Mouse (Mus musculus): ENCODE results near the gene Pabpc4. TPM values are rescaled to one million over a fixed set of nuclear protein-coding genes. Genes with fewer than 3 reads are reported as not detected.
"Not testable (repeated sequence)": the region's sequence is repeated elsewhere in the genome, so short reads cannot be mapped to it uniquely, and the experiment has no call there.

The Pabpc4 gene
- polyA plus RNA-seq, 1 experiment from 2014 or later: 63.9 TPM

DNA sequence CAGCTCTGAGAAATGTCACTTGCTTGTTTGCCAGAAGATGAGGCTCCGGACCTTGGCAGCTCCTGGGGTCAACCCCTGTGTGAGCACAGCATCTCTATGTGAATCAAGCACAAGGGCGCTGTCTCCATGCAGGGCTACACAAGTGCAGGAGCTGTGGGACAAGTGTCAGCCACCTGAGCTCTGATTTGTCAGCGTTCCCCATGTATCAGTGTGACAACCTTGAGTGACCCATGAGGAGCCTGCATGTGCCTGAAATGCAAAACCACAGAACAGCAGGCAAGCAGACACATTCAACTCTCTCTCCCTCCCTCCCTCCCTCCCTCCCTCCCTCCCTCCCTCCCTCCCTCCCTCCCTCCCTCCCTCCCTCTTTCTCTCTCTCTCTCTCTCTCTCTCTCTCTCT is 65.5 kb downstream of the Pabpc4 start:
- Histone ChIP-seq H3K36me3 (ENCODE audit: control insufficient read depth, insufficient read depth, low read length) (no peaks in the 10 kb centered on the region), H3K4me3 (ENCODE audit: low read length) (no peak overlapping the region), H3K9ac (ENCODE audit: low read depth, low read length) (no peak overlapping the region), H3K27ac (ENCODE audit: low read depth, low read length) (no peak overlapping the region), H3K9me3 (ENCODE audit: control insufficient read depth, low read length) (no peaks in the 10 kb centered on the region), H3K4me2 (replicated peaks; ENCODE audit: low read depth, low read length) (no peak overlapping the region), H3K27me3 (ENCODE audit: control insufficient read depth, insufficient read depth, low read length) (peaks cover 6% of the 10 kb centered on the region), H3K4me1 (ENCODE audit: control insufficient read depth, insufficient read depth, low read length) (no peaks in the 10 kb centered on the region)
- WGBS: 51% methylated on average over 3 of the region's 3 CpGs
- ATAC-seq (ENCODE audit: low FRiP score, low TSS enrichment): no peak

- WGBS: 75% methylated on average over 6 of the region's 6 CpGs
Observed at GRCm38 (mm10) chr4:123328946-123329345, 66.8 kb downstream of the Pabpc4 start.

GRCm38 (mm10) chr4:123331326-123331725 is 69.2 kb downstream of the Pabpc4 start:
- Histone ChIP-seq H3K27me3 (ENCODE audit: control insufficient read depth, insufficient read depth, low read length) (no peaks in the 10 kb centered on the region), H3K9ac (ENCODE audit: low read depth, low read length) (no peak overlapping the region), H3K36me3 (ENCODE audit: control insufficient read depth, insufficient read depth, low read length) (no peaks in the 10 kb centered on the region), H3K4me1 (ENCODE audit: control insufficient read depth, insufficient read depth, low read length) (no peaks in the 10 kb centered on the region), H3K4me3 (ENCODE audit: low read length) (no peak overlapping the region), H3K9me3 (ENCODE audit: control insufficient read depth, low read length) (no peaks in the 10 kb centered on the region), H3K27ac (ENCODE audit: low read depth, low read length) (no peak overlapping the region), H3K4me2 (replicated peaks; ENCODE audit: low read depth, low read length) (no peak overlapping the region)
- ATAC-seq (ENCODE audit: low FRiP score, low TSS enrichment): no peak
- WGBS: 73% methylated on average over 5 of the region's 5 CpGs

More at GRCm38 (mm10) chr4:123328946-123329345, 66.8 kb downstream of the Pabpc4 start:
- Histone ChIP-seq H3K9ac (ENCODE audit: low read depth, low read length) (no peak overlapping the region), H3K4me1 (ENCODE audit: control insufficient read depth, insufficient read depth, low read length) (no peaks in the 10 kb centered on the region), H3K27ac (ENCODE audit: low read depth, low read length) (no peak overlapping the region), H3K27me3 (ENCODE audit: control insufficient read depth, insufficient read depth, low read length) (no peaks in the 10 kb centered on the region), H3K4me2 (replicated peaks; ENCODE audit: low read depth, low read length) (no peak overlapping the region), H3K4me3 (ENCODE audit: low read length) (no peak overlapping the region), H3K9me3 (ENCODE audit: control insufficient read depth, low read length) (no peaks in the 10 kb centered on the region), H3K36me3 (ENCODE audit: control insufficient read depth, insufficient read depth, low read length) (no peaks in the 10 kb centered on the region)
- ATAC-seq (ENCODE audit: low FRiP score, low TSS enrichment): no peak

DNA sequence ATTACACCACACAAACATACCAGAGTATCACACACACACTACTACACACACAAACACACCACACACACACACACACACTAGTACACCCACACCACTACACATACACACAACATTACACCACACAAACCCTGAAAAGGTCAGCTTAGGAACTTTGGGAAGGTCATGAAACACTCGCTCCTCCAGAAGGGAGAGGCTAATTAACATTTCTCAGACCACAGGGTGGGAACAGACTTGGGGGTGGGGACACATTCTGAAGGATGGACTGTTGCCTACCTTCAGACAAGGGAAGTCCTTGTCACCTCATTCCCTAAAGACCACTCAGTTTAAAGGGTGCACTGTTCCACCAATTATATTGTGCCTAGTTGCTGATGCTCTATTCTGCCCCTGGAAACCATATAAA is 69.8 kb downstream of the Pabpc4 start:
- not testable (repeated sequence) for H3K9ac ChIP-seq (ENCODE audit: low read depth, low read length); H3K27me3 ChIP-seq (ENCODE audit: control insufficient read depth, insufficient read depth, low read length); H3K4me1 ChIP-seq (ENCODE audit: control insufficient read depth, insufficient read depth, low read length); H3K4me3 ChIP-seq (ENCODE audit: low read length); H3K36me3 ChIP-seq (ENCODE audit: control insufficient read depth, insufficient read depth, low read length); H3K4me2 ChIP-seq (replicated peaks; ENCODE audit: low read depth, low read length); H3K9me3 ChIP-seq (ENCODE audit: control insufficient read depth, low read length); H3K27ac ChIP-seq (ENCODE audit: low read depth, low read length); ATAC-seq (ENCODE audit: low FRiP score, low TSS enrichment)
- WGBS: 67% methylated on average over 1 of the region's 1 CpGs

DNA sequence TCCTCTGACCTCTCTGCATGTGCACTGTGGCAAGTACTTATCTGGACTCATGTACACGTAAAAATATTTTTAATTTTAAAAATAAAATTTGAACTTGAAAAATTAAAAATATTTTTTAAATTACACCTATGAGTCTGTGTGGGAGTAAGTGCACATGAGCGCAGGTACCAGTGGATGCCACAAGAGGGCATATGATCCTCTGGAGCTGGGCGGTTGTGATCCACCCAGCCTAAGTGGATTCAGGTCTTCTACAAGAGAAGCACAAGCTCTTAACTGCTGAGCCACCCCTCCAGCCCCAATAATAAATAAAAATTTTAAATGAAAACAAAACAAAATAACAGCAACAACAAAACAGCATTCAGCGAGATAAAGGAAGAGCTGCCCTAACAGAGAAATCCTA is 71.0 kb downstream of the Pabpc4 start:
- Histone ChIP-seq H3K4me3 (ENCODE audit: low read length) (no peak overlapping the region), H3K27me3 (ENCODE audit: control insufficient read depth, insufficient read depth, low read length) (no peaks in the 10 kb centered on the region), H3K4me2 (replicated peaks; ENCODE audit: low read depth, low read length) (no peak overlapping the region), H3K27ac (ENCODE audit: low read depth, low read length) (no peak overlapping the region), H3K9ac (ENCODE audit: low read depth, low read length) (no peak overlapping the region), H3K4me1 (ENCODE audit: control insufficient read depth, insufficient read depth, low read length) (no peaks in the 10 kb centered on the region), H3K36me3 (ENCODE audit: control insufficient read depth, insufficient read depth, low read length) (no peaks in the 10 kb centered on the region), H3K9me3 (ENCODE audit: control insufficient read depth, low read length) (no peaks in the 10 kb centered on the region)
- WGBS: 96% methylated on average over 4 of the region's 4 CpGs
- no peak for ATAC-seq (ENCODE audit: low FRiP score, low TSS enrichment)

- ATAC-seq (ENCODE audit: low FRiP score, low TSS enrichment): no peak
- Histone ChIP-seq H3K27me3 (ENCODE audit: control insufficient read depth, insufficient read depth, low read length) (no peaks in the 10 kb centered on the region), H3K36me3 (ENCODE audit: control insufficient read depth, insufficient read depth, low read length) (no peaks in the 10 kb centered on the region), H3K27ac (ENCODE audit: low read depth, low read length) (no peak overlapping the region), H3K4me3 (ENCODE audit: low read length) (no peak overlapping the region), H3K4me1 (ENCODE audit: control insufficient read depth, insufficient read depth, low read length) (no peaks in the 10 kb centered on the region), H3K9me3 (ENCODE audit: control insufficient read depth, low read length) (no peaks in the 10 kb centered on the region), H3K4me2 (replicated peaks; ENCODE audit: low read depth, low read length) (no peak overlapping the region), H3K9ac (ENCODE audit: low read depth, low read length) (no peak overlapping the region)
- WGBS: 48% methylated on average over 3 of the region's 3 CpGs
Observed at GRCm38 (mm10) chr4:123334177-123334576, 72.0 kb downstream of the Pabpc4 start.

- H3K36me3 ChIP-seq (ENCODE audit: control insufficient read depth, insufficient read depth, low read length); H3K4me2 ChIP-seq (replicated peaks; ENCODE audit: low read depth, low read length); H3K4me3 ChIP-seq (ENCODE audit: low read length); H3K9ac ChIP-seq (ENCODE audit: low read depth, low read length); H3K4me1 ChIP-seq (ENCODE audit: control insufficient read depth, insufficient read depth, low read length); H3K27ac ChIP-seq (ENCODE audit: low read depth, low read length); H3K27me3 ChIP-seq (ENCODE audit: control insufficient read depth, insufficient read depth, low read length); H3K9me3 ChIP-seq (ENCODE audit: control insufficient read depth, low read length): not testable (repeated sequence)
- 0 out of 2 replicates have a peak, but pooled peaks have one; percentile 36 for ATAC-seq (ENCODE audit: low FRiP score, low TSS enrichment)
- whole genome bisulfite sequencing: 75% methylated on average over 10 of the region's 10 CpGs
Observed at GRCm38 (mm10) chr4:123335244-123335643, 73.1 kb downstream of the Pabpc4 start.

DNA sequence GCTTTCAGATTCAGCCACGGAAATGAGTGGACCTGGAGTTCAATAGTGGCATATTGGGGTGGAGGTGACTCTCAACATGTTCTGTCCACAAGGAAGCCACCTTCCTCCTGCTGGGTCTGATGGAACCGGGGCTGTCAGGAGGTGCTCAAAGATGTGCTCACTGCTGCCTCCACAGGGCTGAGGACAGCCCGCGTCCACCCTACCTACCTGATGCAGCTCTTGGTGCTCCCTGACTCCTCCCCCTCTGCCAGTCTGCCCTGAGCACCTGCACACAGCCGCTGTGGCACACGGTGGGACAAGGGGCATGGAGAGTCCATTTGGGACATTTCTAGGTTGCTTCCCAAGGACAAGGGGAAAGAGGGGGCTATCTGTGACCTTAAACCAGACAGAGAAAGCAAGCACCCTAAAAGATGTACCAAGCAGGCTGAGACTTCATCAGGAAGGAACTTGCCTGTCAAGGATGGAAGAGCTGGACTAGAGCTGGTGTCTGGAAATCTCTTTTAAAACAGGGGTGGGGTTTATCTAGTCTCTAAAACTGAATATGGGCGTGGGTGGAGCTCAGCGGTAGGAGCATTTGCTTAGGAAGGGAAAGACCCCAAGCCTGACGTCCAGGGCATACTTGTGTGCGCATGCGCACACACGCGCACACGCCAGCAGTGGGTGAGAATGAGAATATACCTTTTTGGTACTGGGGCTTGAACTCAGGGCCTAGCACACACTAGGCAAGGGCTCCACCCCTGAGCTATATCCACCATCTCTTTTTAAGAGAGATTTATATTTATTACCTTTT is 73.8 kb downstream of the Pabpc4 start:
- Histone ChIP-seq H3K9ac (ENCODE audit: low read depth, low read length) (no peak overlapping the region), H3K4me2 (replicated peaks; ENCODE audit: low read depth, low read length) (no peak overlapping the region), H3K9me3 (ENCODE audit: control insufficient read depth, low read length) (no peaks in the 10 kb centered on the region), H3K4me1 (ENCODE audit: control insufficient read depth, insufficient read depth, low read length) (no peaks in the 10 kb centered on the region), H3K27me3 (ENCODE audit: control insufficient read depth, insufficient read depth, low read length) (peaks cover 10% of the 10 kb centered on the region), H3K4me3 (ENCODE audit: low read length) (no peak overlapping the region), H3K36me3 (ENCODE audit: control insufficient read depth, insufficient read depth, low read length) (no peaks in the 10 kb centered on the region), H3K27ac (ENCODE audit: low read depth, low read length) (no peak overlapping the region)
- peak; percentile 54; the same call in 1 of the 2 replicates for ATAC-seq (ENCODE audit: low FRiP score, low TSS enrichment)
- WGBS: 68% methylated on average over 14 of the region's 14 CpGs

GRCm38 (mm10) chr4:123337693-123338092 is 75.5 kb downstream of the Pabpc4 start:
- no peak overlapping the region for H3K9ac ChIP-seq (ENCODE audit: low read depth, low read length)
- H3K4me1 ChIP-seq (ENCODE audit: control insufficient read depth, insufficient read depth, low read length): no peaks in the 10 kb centered on the region
- peaks cover 26% of the 10 kb centered on the region for H3K27me3 ChIP-seq (ENCODE audit: control insufficient read depth, insufficient read depth, low read length)
- no peaks in the 10 kb centered on the region for H3K36me3 ChIP-seq (ENCODE audit: control insufficient read depth, insufficient read depth, low read length)
- no peaks in the 10 kb centered on the region for H3K9me3 ChIP-seq (ENCODE audit: control insufficient read depth, low read length)
- no peak overlapping the region for H3K4me2 ChIP-seq (replicated peaks; ENCODE audit: low read depth, low read length)
- 76% methylated on average over 4 of the region's 4 CpGs for WGBS
- ATAC-seq (ENCODE audit: low FRiP score, low TSS enrichment): no peak
- H3K4me3 ChIP-seq (ENCODE audit: low read length): no peak overlapping the region
- H3K27ac ChIP-seq (ENCODE audit: low read depth, low read length): no peak overlapping the region

Data from kidney, embryonic 14.5 days (tissue).